Mouse (Mus musculus) CH12.LX (cell line): ENCODE results near the gene Ntmt1.

Experiments used
- CTCF ChIP-seq, 2 experiments: IDR thresholded peaks in 1 of 2; conservative IDR thresholded peaks in 1 of 2; 2 replicates each; pipeline ENCODE4 v1.5.1; 2011 to 2012; ENCODE audit warnings: low read depth in 2 of 2, low read length in 2 of 2, improper control_type of control experiment in 1 of 2, inconsistent platforms in 1 of 2, mild to moderate bottlenecking in 1 of 2, moderate library complexity in 1 of 2
- MAFK ChIP-seq: IDR thresholded peaks from 2 replicates; pipeline ENCODE4 v1.6.1; 2011; ENCODE audit warnings: low read length, improper control_type of control experiment; ENCODE audit not compliant: insufficient replicate concordance
- MEF2A ChIP-seq: IDR thresholded peaks from 2 replicates; pipeline ENCODE4 v1.6.1; 2014; ENCODE audit warnings: low read depth, mild to moderate bottlenecking, inconsistent platforms, low read length, improper control_type of control experiment, borderline replicate concordance
- MXI1 ChIP-seq: IDR thresholded peaks from 2 replicates; pipeline ENCODE4 v1.6.1; 2011; ENCODE audit warnings: mild to moderate bottlenecking, low read depth, low read length, improper control_type of control experiment
- NRF1 ChIP-seq: IDR thresholded peaks from 2 replicates; pipeline ENCODE4 v1.6.1; 2014; ENCODE audit warnings: low read depth, mild to moderate bottlenecking, inconsistent platforms, low read length, improper control_type of control experiment, moderate library complexity
- TBP ChIP-seq: conservative IDR thresholded peaks from 2 replicates; pipeline ENCODE4 v1.6.1; 2011; ENCODE audit warnings: low read depth, low read length, improper control_type of control experiment
- ZMIZ1 ChIP-seq: IDR thresholded peaks from 2 replicates; pipeline ENCODE4 v1.6.1; 2012; ENCODE audit warnings: low read depth, mild to moderate bottlenecking, inconsistent platforms, low read length, improper control_type of control experiment

GRCm38 (mm10) chr2:30787466-30787865, 20.2 kb upstream of the Ntmt1 start:
- TF ChIP-seq MEF2A (no peak), CTCF (conservative IDR thresholded peaks at IDR 0.05 in 1 of 2, IDR thresholded peaks at IDR 0.05 in 1 of 2; ENCODE audit: low read depth in 2 of 2, low read length in 2 of 2) (no peak), TBP (no peak), MXI1 (no peak), ZMIZ1 (no peak), MAFK (no peak), NRF1 (no peak)
